In the genomic region with DNA sequence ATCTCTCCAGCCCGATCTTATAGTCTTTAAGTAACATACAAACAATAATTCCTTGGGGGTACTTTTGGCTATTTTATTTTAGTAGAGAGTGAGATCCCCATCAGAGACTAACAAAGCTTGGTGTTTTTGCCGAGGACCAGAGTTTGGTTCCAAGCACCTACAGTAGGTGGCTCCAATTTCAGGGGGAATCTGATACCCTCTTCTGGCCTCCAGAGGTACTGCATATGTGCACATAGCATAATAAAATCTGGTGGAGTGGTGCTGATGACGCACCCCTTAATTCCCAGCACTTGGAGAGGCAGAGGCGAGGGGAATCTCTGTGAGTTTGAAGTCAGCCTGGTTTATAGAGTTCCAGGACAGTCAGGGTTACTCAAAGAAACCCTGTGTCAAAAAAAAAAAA, we compare ENCODE assay signal across 19 mouse cellular contexts. TPM values are rescaled to one million over a fixed set of nuclear protein-coding genes. Genes with fewer than 3 reads are reported as not detected.
A peak's percentile ranks its signal among the peaks of the same experiment; 100 is the strongest.
DNase-seq lines count a peak whose midpoint lies in the region; ATAC-seq and TF ChIP-seq lines count a peak whose summit lies in the region.
"Had no signal": no experiment of that assay in that cellular context is flagged by ENCODE, and none has a peak within 500 bp of the region (broad histone marks: within the 10 kb centered on the region; RNA-seq: fewer than 3 reads in every experiment).

No protein-coding gene starts in this region.

- TF ChIP-seq CTCF in intestine, postnatal 0 days (IDR thresholded peaks at IDR 0.05; ENCODE audit: low read depth), result peak; percentile 51

- H3K4me1 ChIP-seq in intestine, postnatal 0 days (replicated peaks; ENCODE audit: control insufficient read depth, insufficient read depth, low read length), result peaks cover 7% of the 10 kb centered on the region
- peaks cover 14% of the 10 kb centered on the region for H3K4me1 ChIP-seq in intestine, embryonic 15.5 days (replicated peaks)

- no peaks in the 10 kb centered on the region for H3K36me3 ChIP-seq in intestine, postnatal 0 days (ENCODE audit: control insufficient read depth, insufficient read depth)
- H3K36me3 ChIP-seq in intestine, embryonic 15.5 days, result no peaks in the 10 kb centered on the region
- H3K36me3 ChIP-seq: hindbrain, embryonic 12.5 days; kidney, embryonic 15.5 days had no signal

- H3K9ac ChIP-seq in intestine, postnatal 0 days (ENCODE audit: low read depth, low read length), result no peak overlapping the region
- H3K9ac ChIP-seq in intestine, embryonic 15.5 days, result no peak overlapping the region
- H3K9ac ChIP-seq: hindbrain, embryonic 12.5 days; kidney, embryonic 15.5 days had no signal

- H3K4me2 ChIP-seq in intestine, postnatal 0 days (replicated peaks; ENCODE audit: low read depth), result no peak overlapping the region
- no peak overlapping the region for H3K4me2 ChIP-seq in intestine, embryonic 15.5 days (replicated peaks)
- H3K4me2 ChIP-seq: hindbrain, embryonic 12.5 days; kidney, embryonic 15.5 days had no signal

- H3K9me3 ChIP-seq in intestine, postnatal 0 days (ENCODE audit: control insufficient read depth), result no peaks in the 10 kb centered on the region
- no peaks in the 10 kb centered on the region for H3K9me3 ChIP-seq in intestine, embryonic 15.5 days
- H3K9me3 ChIP-seq: hindbrain, embryonic 12.5 days; kidney, embryonic 15.5 days had no signal

- no peaks in the 10 kb centered on the region for H3K27me3 ChIP-seq in intestine, postnatal 0 days (replicated peaks; ENCODE audit: control insufficient read depth, insufficient read depth, low read length)
- no peaks in the 10 kb centered on the region for H3K27me3 ChIP-seq in intestine, embryonic 15.5 days (replicated peaks)
- H3K27me3 ChIP-seq: kidney, embryonic 15.5 days had no signal

- peak; percentile 25 for DNase-seq in thymus, postnatal 14 days
- DNase-seq in thymus, postnatal 36 days, result no peak
- peak; percentile 83 for DNase-seq in R1 (ENCODE audit: low read depth, low spot score)
- DNase-seq in yolk sac, embryonic 10.5 days (ENCODE audit: low spot score), result no peak
- no peak for DNase-seq in MN1 (ENCODE audit: low spot score)
- no peak for DNase-seq in kidney, postnatal 10 days
- DNase-seq: adrenal gland, adult 8-10 months; cerebellum, postnatal 10 days; gastrocnemius, postnatal 36 days; lung, postnatal 4 days; midbrain, embryonic 14.5 days; right cerebral cortex, postnatal 4 days; thymus, postnatal 4 days had no signal

- no peak overlapping the region for H3K27ac ChIP-seq in intestine, postnatal 0 days (ENCODE audit: low read depth, low read length)
- H3K27ac ChIP-seq in intestine, embryonic 15.5 days, result no peak overlapping the region
- H3K27ac ChIP-seq: hindbrain, embryonic 12.5 days; kidney, embryonic 15.5 days had no signal

- WGBS in intestine, postnatal 0 days, result 84% methylated on average over 4 of the region's 4 CpGs
- 80% methylated on average over 4 of the region's 4 CpGs for WGBS in intestine, embryonic 15.5 days

- H3K4me3 ChIP-seq in intestine, postnatal 0 days (ENCODE audit: low read depth, low read length), result no peak overlapping the region
- no peak overlapping the region for H3K4me3 ChIP-seq in intestine, embryonic 15.5 days (replicated peaks)
- H3K4me3 ChIP-seq: hindbrain, embryonic 12.5 days; kidney, embryonic 15.5 days had no signal

- no peak for ATAC-seq in intestine, postnatal 0 days
- no peak for ATAC-seq in intestine, embryonic 15.5 days
- ATAC-seq: forebrain, embryonic 16.5 days had no signal

RNA-seq across cellular contexts. Expression of gene Rasa4, which starts 1.4 kb away (rescaled TPM):
- 8.1 and 8.7 TPM in 2 replicates for polyA plus RNA-seq in intestine, postnatal 0 days (2015; fragmentation: Nextera tagmentation; extraction: Ambion mirVana)
- polyA plus RNA-seq in intestine, embryonic 15.5 days (2015; fragmentation: Nextera tagmentation; extraction: Ambion mirVana), result 16.3 and 19.4 TPM in 2 replicates

RNA-seq across cellular contexts. Expression of gene Upk3bl, which starts 28.1 kb away (rescaled TPM):
- polyA plus RNA-seq in intestine, postnatal 0 days (2015; fragmentation: Nextera tagmentation; extraction: Ambion mirVana), result 0.39 TPM in 1 of 2 replicates, not detected in the other
- polyA plus RNA-seq in intestine, embryonic 15.5 days (2015; fragmentation: Nextera tagmentation; extraction: Ambion mirVana), result 1.4 and 1.9 TPM in 2 replicates
- polyA plus RNA-seq: forebrain, embryonic 16.5 days; liver, adult 2 months; midbrain, embryonic 14.5 days had no signal

RNA-seq across cellular contexts. Expression of gene Polr2j, which starts 34.1 kb away (rescaled TPM):
- polyA plus RNA-seq in intestine, postnatal 0 days (2015; fragmentation: Nextera tagmentation; extraction: Ambion mirVana), result 152 and 169 TPM in 2 replicates
- polyA plus RNA-seq in intestine, embryonic 15.5 days (2015; fragmentation: Nextera tagmentation; extraction: Ambion mirVana), result 231 and 236 TPM in 2 replicates

RNA-seq across cellular contexts. Expression of gene Upk3b, which starts 44.0 kb away (rescaled TPM):
- 18.3 and 21.3 TPM in 2 replicates for polyA plus RNA-seq in intestine, postnatal 0 days (2015; fragmentation: Nextera tagmentation; extraction: Ambion mirVana)
- polyA plus RNA-seq in intestine, embryonic 15.5 days (2015; fragmentation: Nextera tagmentation; extraction: Ambion mirVana), result 42.9 and 45.6 TPM in 2 replicates
- polyA plus RNA-seq: forebrain, embryonic 16.5 days; midbrain, embryonic 14.5 days had no signal

RNA-seq across cellular contexts. Expression of gene Lrwd1, which starts 53.5 kb away (rescaled TPM):
- 7.5 and 7.8 TPM in 2 replicates for polyA plus RNA-seq in intestine, postnatal 0 days (2015; fragmentation: Nextera tagmentation; extraction: Ambion mirVana)
- 24.5 and 25.3 TPM in 2 replicates for polyA plus RNA-seq in intestine, embryonic 15.5 days (2015; fragmentation: Nextera tagmentation; extraction: Ambion mirVana)

Comparison
In these comparisons a context has a peak if more than half of its experiments do, and no peak if none do; other contexts are left out.
1. DNase-seq: peak in thymus, postnatal 14 days (single experiment) and R1 (single experiment); none in thymus, postnatal 36 days (0 of 2), yolk sac, embryonic 10.5 days (single experiment), MN1 (single experiment) and kidney, postnatal 10 days (single experiment).